Mouse (Mus musculus): ENCODE measurements around the gene Myo3a. TPM values are rescaled to one million over a fixed set of nuclear protein-coding genes. Genes with fewer than 3 reads are reported as not detected.
"Not testable (repeated sequence)": the region's sequence is repeated elsewhere in the genome, so short reads cannot be mapped to it uniquely, and the experiment has no call there.

The Myo3a gene
- 0.10 TPM in 1 of 2 replicates, not detected in the other for polyA plus RNA-seq (2015; fragmentation: Nextera tagmentation; extraction: Ambion mirVana)

- WGBS = 3% methylated on average over 21 of the region's 21 CpGs
- ATAC-seq (ENCODE audit: low FRiP score, low read depth) = no peak; the same call in 1 of the 2 replicates
- H3K9ac ChIP-seq = peak within 1 kb of the TSS; percentile 16; the same call in 1 of the 2 replicates
- H3K4me1 ChIP-seq (replicated peaks) = peaks cover 5% of the 10 kb centered on the region; the same call in 1 of the 2 replicates
- H3K27me3 ChIP-seq = no peaks in the 10 kb centered on the region
- no peak within 1 kb of the TSS for H3K27ac ChIP-seq (replicated peaks)
- no peaks in the 10 kb centered on the region for H3K36me3 ChIP-seq
- H3K4me3 ChIP-seq = peak within 1 kb of the TSS; percentile 28
- no peaks in the 10 kb centered on the region for H3K9me3 ChIP-seq
- peak within 1 kb of the TSS; percentile 66 for H3K4me2 ChIP-seq
These were observed at the start of gene Myo3a for GRCm38 (mm10) chr2:22227308-22227707. Gene Myo3a (plus strand): TSS chr2:22227503.

GRCm38 (mm10) chr2:22250462-22250861 lies 23.2 kb downstream of the Myo3a start:
- Histone ChIP-seq H3K27me3 (no peaks in the 10 kb centered on the region), H3K27ac (replicated peaks) (no peak overlapping the region), H3K4me2 (no peak overlapping the region), H3K36me3 (no peaks in the 10 kb centered on the region), H3K9ac (no peak overlapping the region), H3K4me1 (replicated peaks) (no peaks in the 10 kb centered on the region), H3K9me3 (no peaks in the 10 kb centered on the region), H3K4me3 (no peak overlapping the region)
- WGBS = 46% methylated on average over 3 of the region's 3 CpGs
- no peak for ATAC-seq (ENCODE audit: low FRiP score, low read depth)

- no peak overlapping the region for H3K4me2 ChIP-seq
These were observed 23.7 kb downstream of the Myo3a start for GRCm38 (mm10) chr2:22251045-22251444.

GRCm38 (mm10) chr2:22255600-22255999 lies 28.3 kb downstream of the Myo3a start:
- Histone ChIP-seq H3K9ac (no peak overlapping the region), H3K9me3 (no peaks in the 10 kb centered on the region), H3K36me3 (no peaks in the 10 kb centered on the region), H3K27ac (replicated peaks) (no peak overlapping the region), H3K4me1 (replicated peaks) (no peaks in the 10 kb centered on the region), H3K27me3 (no peaks in the 10 kb centered on the region), H3K4me2 (no peak overlapping the region), H3K4me3 (no peak overlapping the region)
- ATAC-seq (ENCODE audit: low FRiP score, low read depth) = no peak

More at GRCm38 (mm10) chr2:22251045-22251444, 23.7 kb downstream of the Myo3a start:
- no peaks in the 10 kb centered on the region for H3K4me1 ChIP-seq (replicated peaks)
- 65% methylated on average over 2 of the region's 2 CpGs for WGBS
- H3K4me3 ChIP-seq = no peak overlapping the region
- H3K36me3 ChIP-seq = no peaks in the 10 kb centered on the region
- no peaks in the 10 kb centered on the region for H3K9me3 ChIP-seq
- no peak for ATAC-seq (ENCODE audit: low FRiP score, low read depth)
- no peaks in the 10 kb centered on the region for H3K27me3 ChIP-seq
- H3K9ac ChIP-seq = no peak overlapping the region
- no peak overlapping the region for H3K27ac ChIP-seq (replicated peaks)

- 56% methylated on average over 2 of the region's 2 CpGs for WGBS
- ATAC-seq (ENCODE audit: low FRiP score, low read depth) = no peak
These were observed 44.3 kb downstream of the Myo3a start for GRCm38 (mm10) chr2:22271555-22271954.

GRCm38 (mm10) chr2:22285366-22285765 lies 58.1 kb downstream of the Myo3a start:
- Histone ChIP-seq H3K36me3 (no peaks in the 10 kb centered on the region), H3K4me2 (no peak overlapping the region), H3K4me1 (replicated peaks) (no peaks in the 10 kb centered on the region), H3K27me3 (no peaks in the 10 kb centered on the region), H3K9ac (no peak overlapping the region), H3K9me3 (no peaks in the 10 kb centered on the region), H3K4me3 (no peak overlapping the region), H3K27ac (replicated peaks) (no peak overlapping the region)
- no peak for ATAC-seq (ENCODE audit: low FRiP score, low read depth)
- 57% methylated on average over 2 of the region's 2 CpGs for WGBS

More at GRCm38 (mm10) chr2:22271555-22271954, 44.3 kb downstream of the Myo3a start:
- Histone ChIP-seq H3K4me1 (replicated peaks) (no peaks in the 10 kb centered on the region), H3K36me3 (no peaks in the 10 kb centered on the region), H3K9ac (no peak overlapping the region), H3K27ac (replicated peaks) (no peak overlapping the region), H3K4me3 (no peak overlapping the region), H3K4me2 (no peak overlapping the region), H3K9me3 (no peaks in the 10 kb centered on the region), H3K27me3 (no peaks in the 10 kb centered on the region)

- H3K4me3 ChIP-seq = no peak overlapping the region
- H3K9ac ChIP-seq = no peak overlapping the region
- no peaks in the 10 kb centered on the region for H3K27me3 ChIP-seq
- H3K4me1 ChIP-seq (replicated peaks) = no peaks in the 10 kb centered on the region
- H3K4me2 ChIP-seq = no peak overlapping the region
- H3K9me3 ChIP-seq = no peaks in the 10 kb centered on the region
- 58% methylated on average over 1 of the region's 1 CpGs for WGBS
- no peaks in the 10 kb centered on the region for H3K36me3 ChIP-seq
- no peak overlapping the region for H3K27ac ChIP-seq (replicated peaks)
- ATAC-seq (ENCODE audit: low FRiP score, low read depth) = no peak
These were observed 58.5 kb downstream of the Myo3a start for GRCm38 (mm10) chr2:22285777-22286176.

GRCm38 (mm10) chr2:22293579-22294446 lies 66.5 kb downstream of the Myo3a start:
- Histone ChIP-seq H3K4me3 (no peak overlapping the region), H3K9ac (no peak overlapping the region), H3K4me2 (peak overlapping the region; percentile 33), H3K4me1 (replicated peaks) (peaks cover 6% of the 10 kb centered on the region; the same call in 1 of the 2 replicates), H3K27ac (replicated peaks) (peak overlapping the region; percentile 79), H3K36me3 (no peaks in the 10 kb centered on the region), H3K27me3 (no peaks in the 10 kb centered on the region), H3K9me3 (no peaks in the 10 kb centered on the region)
- ATAC-seq (ENCODE audit: low FRiP score, low read depth) = peak; percentile 78
- 28% methylated on average over 11 of the region's 11 CpGs for WGBS

- no peaks in the 10 kb centered on the region for H3K27me3 ChIP-seq
- WGBS = 15% methylated on average over 2 of the region's 2 CpGs
- H3K9ac ChIP-seq = no peak overlapping the region
- H3K9me3 ChIP-seq = no peaks in the 10 kb centered on the region
- H3K4me3 ChIP-seq = no peak overlapping the region
- H3K4me1 ChIP-seq (replicated peaks) = peaks cover 6% of the 10 kb centered on the region; the same call in 1 of the 2 replicates
- no peaks in the 10 kb centered on the region for H3K36me3 ChIP-seq
- peak overlapping the region; percentile 33; the same call in 1 of the 2 replicates for H3K4me2 ChIP-seq
- no peak for ATAC-seq (ENCODE audit: low FRiP score, low read depth)
- peak overlapping the region; percentile 79 for H3K27ac ChIP-seq (replicated peaks)
These were observed 67.1 kb downstream of the Myo3a start for GRCm38 (mm10) chr2:22294447-22294738.

GRCm38 (mm10) chr2:22297913-22298312 lies 70.6 kb downstream of the Myo3a start:
- H3K4me3 ChIP-seq = no peak overlapping the region

GRCm38 (mm10) chr2:22338269-22338857 lies 111.1 kb downstream of the Myo3a start:
- Histone ChIP-seq H3K4me1 (replicated peaks) (peaks cover 11% of the 10 kb centered on the region; the same call in 1 of the 2 replicates), H3K4me2 (peak overlapping the region; percentile 86), H3K36me3 (no peaks in the 10 kb centered on the region), H3K4me3 (peak overlapping the region; percentile 41), H3K9me3 (no peaks in the 10 kb centered on the region), H3K27me3 (no peaks in the 10 kb centered on the region), H3K9ac (peak overlapping the region; percentile 39), H3K27ac (replicated peaks) (peak overlapping the region; percentile 61)
- 2% methylated on average over 23 of the region's 32 CpGs for WGBS
- peak; percentile 89 for ATAC-seq (ENCODE audit: low FRiP score, low read depth)

More at GRCm38 (mm10) chr2:22297913-22298312, 70.6 kb downstream of the Myo3a start:
- H3K9me3 ChIP-seq = no peaks in the 10 kb centered on the region
- no peak overlapping the region for H3K27ac ChIP-seq (replicated peaks)
- no peaks in the 10 kb centered on the region for H3K36me3 ChIP-seq
- H3K27me3 ChIP-seq = no peaks in the 10 kb centered on the region
- ATAC-seq (ENCODE audit: low FRiP score, low read depth) = no peak
- no peak overlapping the region for H3K4me2 ChIP-seq
- H3K9ac ChIP-seq = no peak overlapping the region
- peaks cover 6% of the 10 kb centered on the region; the same call in 1 of the 2 replicates for H3K4me1 ChIP-seq (replicated peaks)
- WGBS = 88% methylated on average over 1 of the region's 1 CpGs

GRCm38 (mm10) chr2:22410511-22410910 lies 183.2 kb downstream of the Myo3a start:
- H3K36me3 ChIP-seq; H3K4me2 ChIP-seq; H3K27me3 ChIP-seq; H3K27ac ChIP-seq (replicated peaks); ATAC-seq (ENCODE audit: low FRiP score, low read depth); H3K9me3 ChIP-seq; H3K4me3 ChIP-seq; H3K9ac ChIP-seq; H3K4me1 ChIP-seq (replicated peaks): not testable (repeated sequence)
- 98% methylated on average over 11 of the region's 11 CpGs for WGBS

Measured in hindbrain, embryonic 15.5 days (tissue).